ENCODE assay signal across 34 mouse cellular contexts in the genomic region with DNA sequence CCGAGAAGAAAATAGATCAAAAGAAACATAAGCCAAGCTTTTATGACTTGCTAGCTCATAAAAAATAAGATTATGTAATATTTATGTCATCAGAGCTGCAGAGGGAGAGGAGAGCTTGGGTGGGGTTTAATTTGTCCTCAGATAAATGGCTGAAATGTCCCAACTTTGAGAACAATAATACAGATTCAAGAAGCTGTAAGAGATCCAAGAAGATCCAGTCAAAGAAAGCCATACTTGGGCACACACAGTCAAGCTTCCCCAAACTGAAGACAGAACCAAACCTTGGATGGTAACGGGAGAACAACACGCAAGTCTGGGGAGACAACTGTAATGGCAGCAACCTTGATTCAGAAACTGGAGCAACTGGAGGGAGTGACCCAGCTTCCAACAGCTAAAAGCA.
"Had no signal": no experiment of that assay in that cellular context is flagged by ENCODE, and none has a peak within 500 bp of the region (broad histone marks: within the 10 kb centered on the region; RNA-seq: fewer than 3 reads in every experiment).

No protein-coding gene starts in this region.

- H3K9me3 ChIP-seq: heart, embryonic 10.5 days; heart, embryonic 12.5 days; heart, embryonic 13.5 days; heart, embryonic 15.5 days; hindbrain, embryonic 10.5 days; hindbrain, embryonic 12.5 days; hindbrain, embryonic 13.5 days; hindbrain, embryonic 15.5 days; intestine, embryonic 15.5 days; kidney, embryonic 15.5 days had no signal

- H3K36me3 ChIP-seq: heart, embryonic 10.5 days; heart, embryonic 12.5 days; heart, embryonic 13.5 days; heart, embryonic 15.5 days; hindbrain, embryonic 10.5 days; hindbrain, embryonic 12.5 days; hindbrain, embryonic 13.5 days; hindbrain, embryonic 15.5 days; intestine, embryonic 15.5 days; kidney, embryonic 15.5 days had no signal

- H3K27ac ChIP-seq: heart, embryonic 10.5 days; heart, embryonic 13.5 days; heart, embryonic 15.5 days; hindbrain, embryonic 10.5 days; hindbrain, embryonic 12.5 days; hindbrain, embryonic 13.5 days; hindbrain, embryonic 14.5 days; hindbrain, embryonic 15.5 days; hindbrain, postnatal 0 days; intestine, embryonic 15.5 days; kidney, postnatal 0 days; layer of hippocampus, adult 2 months had no signal

- H3K27me3 ChIP-seq: heart, embryonic 12.5 days; heart, embryonic 13.5 days; heart, embryonic 15.5 days; hindbrain, embryonic 12.5 days; hindbrain, embryonic 13.5 days; hindbrain, embryonic 15.5 days; intestine, embryonic 15.5 days; kidney, embryonic 15.5 days had no signal

- H3K4me3 ChIP-seq: heart, embryonic 10.5 days; heart, embryonic 12.5 days; heart, embryonic 13.5 days; heart, embryonic 15.5 days; hindbrain, embryonic 10.5 days; hindbrain, embryonic 12.5 days; hindbrain, embryonic 13.5 days; hindbrain, embryonic 15.5 days; intestine, embryonic 15.5 days; kidney, embryonic 15.5 days; layer of hippocampus, adult 2 months had no signal

- DNase-seq: heart, postnatal 10 days; heart, postnatal 36 days; heart, postnatal 4 days; kidney, adult 11 months; kidney, adult 18-20 months; kidney, adult 2 months; kidney, adult 8-10 months; kidney, adult 9 months; kidney, postnatal 10 days; kidney, postnatal 14 days; kidney, postnatal 25 days; kidney, postnatal 36 days; kidney, postnatal 4 days; layer of hippocampus, adult 9-11 months; layer of hippocampus, postnatal 36 days had no signal

- ATAC-seq: hindbrain, embryonic 16.5 days; hindbrain, postnatal 0 days; inflammation-experienced regulatory T-cells, adult 6 months; intestine, embryonic 15.5 days; intestine, embryonic 16.5 days; intestine, postnatal 0 days had no signal

- H3K9ac ChIP-seq: heart, embryonic 12.5 days; heart, embryonic 13.5 days; heart, embryonic 15.5 days; hindbrain, embryonic 12.5 days; hindbrain, embryonic 13.5 days; hindbrain, embryonic 14.5 days; hindbrain, embryonic 15.5 days; intestine, embryonic 15.5 days; kidney, embryonic 15.5 days had no signal

- H3K4me2 ChIP-seq: heart, embryonic 11.5 days; heart, embryonic 12.5 days; heart, embryonic 13.5 days; heart, embryonic 15.5 days; hindbrain, embryonic 12.5 days; hindbrain, embryonic 13.5 days; hindbrain, embryonic 14.5 days; hindbrain, embryonic 15.5 days; intestine, embryonic 15.5 days; kidney, embryonic 15.5 days had no signal
